Mouse (Mus musculus) common myeloid progenitor, adult 5-6 weeks (primary cell): ENCODE data around the gene B4galnt2. TPM values are rescaled to one million over a fixed set of nuclear protein-coding genes. Genes with fewer than 3 reads are reported as not detected.
A peak's percentile ranks its signal among the peaks of the same experiment; 100 is the strongest.
"Not testable (repeated sequence)": the region's sequence is repeated elsewhere in the genome, so short reads cannot be mapped to it uniquely, and the experiment has no call there.

Source experiments
- ATAC-seq: replicated peaks from 2 replicates; pipeline ENCODE4 v1.8.0; 2016; ENCODE audit warnings: low read depth, mild to moderate bottlenecking, moderate TSS enrichment, inconsistent platforms; ENCODE audit not compliant: poor library complexity, severe bottlenecking
- total RNA-seq: library from RNA; stranded (forward); fragments of 200-1000, 187-1606 nt; gene quantifications from 2 replicates; pipeline ENCODE4 v1.2.3, GENCODE M21; 2017

The B4galnt2 gene
- total RNA-seq = not detected in 2 replicates

DNA sequence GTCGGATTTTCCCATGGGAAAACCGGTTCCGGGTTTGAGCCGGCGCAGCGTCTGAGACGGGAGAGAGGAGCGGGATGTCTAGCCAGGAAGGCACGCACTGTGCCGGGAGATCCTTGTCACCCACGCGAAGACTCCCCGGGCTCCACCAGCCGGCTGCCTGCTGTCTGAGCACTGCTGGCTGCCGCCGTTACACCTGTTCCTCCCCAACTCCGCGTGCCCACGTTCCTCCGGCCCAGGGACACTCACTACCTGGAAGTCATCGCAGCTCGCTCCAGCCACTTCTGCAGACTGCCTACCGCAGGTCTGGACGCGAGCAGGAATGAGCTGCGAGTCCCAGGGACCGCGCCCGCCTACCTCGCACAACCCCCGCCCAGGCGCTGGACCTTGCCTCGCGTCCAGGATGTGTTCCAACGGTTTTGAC lies at the start of gene B4galnt2:
Gene B4galnt2 (minus strand): TSS at position 321 of the 421 bp plus-strand sequence.
- peak; percentile 26; the same call in 1 of the 2 replicates for ATAC-seq

DNA sequence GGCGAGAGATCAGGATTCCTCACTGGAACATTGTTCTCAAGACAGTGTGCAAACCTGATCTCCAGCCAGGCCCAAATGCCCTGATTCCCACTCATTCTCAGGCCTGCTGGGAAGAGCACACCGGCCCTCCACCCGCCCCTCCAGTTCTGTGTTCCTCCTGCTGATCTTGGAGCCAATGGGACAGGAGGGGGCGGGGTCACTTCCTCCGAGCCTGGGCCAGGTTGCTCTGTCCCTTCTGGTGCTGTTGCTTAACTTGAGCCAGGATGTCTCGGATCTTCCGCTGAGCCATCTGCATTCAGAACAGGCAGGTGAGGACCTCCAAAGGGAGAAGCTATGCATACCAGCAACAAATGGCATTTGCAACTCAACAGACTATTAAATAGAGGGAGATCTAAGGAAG lies 48.6 kb upstream of the B4galnt2 start:
- ATAC-seq = no peak

DNA sequence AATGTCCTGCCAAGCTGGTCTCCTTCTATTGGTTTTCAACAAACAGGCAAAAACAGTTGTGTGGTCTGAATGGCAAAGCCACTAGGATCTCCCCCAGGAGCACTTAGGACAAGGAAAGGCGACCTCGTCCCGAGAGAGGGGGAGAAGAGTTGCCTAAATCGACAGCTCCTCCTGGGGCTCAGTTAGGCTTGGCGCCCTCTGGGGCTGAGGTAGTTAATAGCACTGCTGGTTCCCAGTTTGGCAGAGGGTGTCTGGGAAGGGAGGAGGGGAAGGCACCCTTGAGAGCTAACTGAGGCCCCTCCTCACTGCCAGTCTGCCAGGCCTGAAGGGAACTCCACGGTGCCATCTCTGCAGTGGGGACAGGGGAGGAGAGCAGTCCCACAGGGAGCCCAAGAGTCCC lies 44.5 kb upstream of the B4galnt2 start:
- ATAC-seq = no peak

DNA sequence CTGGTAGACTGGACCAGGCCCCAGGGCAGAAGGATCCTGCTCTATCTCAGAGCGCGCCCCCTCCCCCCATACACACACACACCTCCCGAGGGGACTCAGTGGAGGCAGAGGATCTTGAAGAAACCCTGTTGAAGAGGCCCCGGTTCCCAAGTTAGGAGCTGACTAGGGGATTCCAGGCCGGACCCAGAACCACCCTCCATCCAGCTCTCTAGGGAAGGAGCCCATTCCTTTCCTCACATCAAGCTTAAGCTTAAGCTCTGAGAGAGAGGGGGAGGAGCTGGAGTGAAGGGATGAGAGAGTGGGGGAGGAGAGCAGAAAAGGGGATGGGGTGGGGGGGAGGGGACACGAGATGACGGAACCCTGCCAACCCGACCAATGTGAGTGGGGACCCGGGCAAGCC lies 43.6 kb upstream of the B4galnt2 start:
- ATAC-seq = no peak

DNA sequence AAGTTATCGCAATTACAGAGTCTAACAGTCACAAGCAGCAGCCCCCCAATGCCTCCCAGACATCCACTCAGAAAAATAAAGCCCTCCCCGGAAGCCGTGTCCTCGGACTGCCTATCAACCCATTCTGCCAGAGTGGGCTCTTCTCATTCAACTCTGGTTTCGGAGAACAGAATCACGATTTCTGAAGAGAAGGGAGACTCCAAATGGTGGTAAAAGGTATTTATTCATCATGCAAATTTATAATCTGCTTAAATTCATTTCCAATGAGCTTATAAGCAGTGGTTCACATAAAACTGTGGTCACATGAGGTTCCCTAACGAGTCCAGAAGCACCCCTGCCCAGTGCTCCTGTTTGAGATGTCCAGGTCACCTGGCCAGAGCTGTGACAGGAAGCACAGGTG lies 42.7 kb upstream of the B4galnt2 start:
- ATAC-seq = no peak

DNA sequence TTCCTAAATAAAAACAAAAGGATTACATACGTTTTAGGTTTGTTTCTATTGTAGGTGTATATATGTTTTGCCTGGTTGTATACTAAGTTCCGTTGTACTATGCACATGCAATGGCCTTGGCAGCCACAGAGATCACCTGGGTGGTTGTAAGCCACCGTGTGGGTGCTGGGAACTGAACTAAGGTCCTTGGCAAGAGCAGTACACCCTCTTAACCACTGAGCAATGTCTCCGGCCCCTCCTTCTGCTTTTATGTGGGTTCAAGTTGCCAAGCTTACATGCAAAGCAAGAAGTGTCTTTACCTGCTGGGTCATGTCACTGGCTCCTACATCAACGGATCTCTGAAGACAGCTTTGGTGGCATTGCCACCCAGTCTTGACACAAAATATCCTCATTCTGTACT lies 38.6 kb upstream of the B4galnt2 start:
- ATAC-seq = no peak

DNA sequence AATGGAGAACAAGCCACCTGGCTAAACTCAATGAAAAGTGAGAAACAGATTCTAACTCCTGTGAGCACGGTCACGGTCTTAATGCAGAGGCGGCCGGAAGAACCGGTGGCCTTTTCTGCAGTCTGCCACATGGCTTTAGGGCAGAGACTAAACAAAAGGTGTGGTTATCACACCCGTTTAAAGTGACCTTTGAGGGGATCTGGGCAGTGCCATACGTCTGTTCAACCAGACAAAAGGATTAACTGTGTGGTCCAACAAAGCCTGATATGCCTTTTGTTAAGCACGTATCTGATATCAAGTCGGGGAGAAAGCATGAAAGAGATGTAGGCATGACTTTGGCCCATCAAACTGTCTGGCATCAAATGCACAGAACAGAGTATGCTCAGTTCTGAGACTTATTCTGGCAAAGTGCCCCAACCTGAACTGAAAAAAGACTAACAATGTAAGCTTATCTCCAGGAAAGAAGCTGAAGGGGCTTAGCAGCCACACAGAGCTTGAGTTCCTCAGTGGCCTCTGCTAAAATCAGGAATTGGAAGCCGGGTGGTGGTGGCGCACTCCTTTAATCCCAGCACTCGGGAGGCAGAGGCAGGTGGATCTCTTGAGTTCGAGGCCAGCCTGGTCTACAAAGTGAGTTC lies 31.3 kb upstream of the B4galnt2 start:
- no peak for ATAC-seq

DNA sequence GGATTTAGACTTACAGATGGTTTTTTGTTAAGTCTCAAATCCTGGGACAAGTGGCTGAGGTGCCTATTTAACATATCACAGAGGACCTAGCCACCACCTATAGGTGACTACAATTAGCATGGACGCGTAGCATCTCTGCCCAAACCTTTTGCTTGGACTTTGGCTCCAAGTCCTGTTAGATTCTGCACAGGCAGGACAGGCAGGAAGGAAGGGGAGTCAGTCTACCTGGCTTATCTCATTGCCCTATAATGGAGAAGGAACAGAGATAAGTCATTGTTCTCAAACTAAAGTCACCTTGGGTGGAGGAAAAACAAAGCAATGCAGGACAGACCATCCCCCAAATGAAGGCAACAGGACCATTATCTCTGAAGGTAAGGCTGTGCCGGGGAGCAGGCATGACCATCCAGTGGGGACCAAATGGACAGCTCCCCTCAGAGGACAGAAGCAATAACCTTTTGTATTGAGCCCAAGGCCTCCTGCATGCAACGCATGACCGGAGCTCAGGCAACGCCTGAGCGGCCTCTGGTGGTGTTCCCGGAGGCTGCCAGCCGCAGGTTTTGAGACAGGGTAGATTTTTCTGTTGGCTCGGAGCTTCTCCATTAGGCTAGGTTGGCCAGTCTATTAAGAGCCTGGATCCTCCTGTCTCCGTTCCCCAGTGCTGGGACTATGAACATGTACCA lies 25.3 kb upstream of the B4galnt2 start:
- ATAC-seq = no peak

DNA sequence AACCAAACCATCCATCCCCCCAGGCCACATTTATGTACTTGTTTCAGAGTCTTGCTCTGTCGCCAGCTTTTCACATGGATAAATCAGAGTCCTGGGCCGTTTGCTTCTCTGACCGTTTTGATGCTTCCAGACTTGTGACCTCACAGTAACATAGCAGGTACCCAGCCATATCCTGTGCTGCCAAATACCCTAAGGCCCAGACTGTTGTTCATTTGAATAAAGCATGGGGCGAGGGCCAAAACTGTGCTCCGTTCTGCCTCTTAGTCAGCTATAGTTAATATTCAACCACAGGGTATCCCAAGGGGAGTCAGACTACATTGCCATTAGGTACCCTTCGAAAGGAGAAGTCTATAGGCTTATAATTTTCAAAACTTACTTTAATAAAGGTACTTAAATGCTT lies 21.7 kb upstream of the B4galnt2 start:
- no peak for ATAC-seq

DNA sequence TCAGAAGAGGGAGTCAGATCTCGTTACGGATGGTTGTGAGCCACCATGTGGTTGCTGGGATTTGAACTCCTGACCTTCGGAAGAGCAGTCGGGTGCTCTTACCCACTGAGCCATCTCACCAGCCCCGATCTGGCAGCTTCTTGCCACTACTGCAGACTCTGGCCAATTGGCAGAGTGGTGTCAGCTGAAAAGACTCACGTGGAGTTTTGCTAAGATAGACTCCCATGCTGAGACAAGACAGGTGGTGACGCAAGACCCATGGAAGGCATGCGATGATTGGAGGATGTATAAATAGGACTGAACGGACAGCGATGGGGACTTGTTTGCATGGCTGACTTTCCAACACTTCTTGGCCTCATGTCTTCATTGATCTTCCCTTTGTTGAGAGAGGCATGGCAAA lies 17.5 kb upstream of the B4galnt2 start:
- not testable (repeated sequence) for ATAC-seq

DNA sequence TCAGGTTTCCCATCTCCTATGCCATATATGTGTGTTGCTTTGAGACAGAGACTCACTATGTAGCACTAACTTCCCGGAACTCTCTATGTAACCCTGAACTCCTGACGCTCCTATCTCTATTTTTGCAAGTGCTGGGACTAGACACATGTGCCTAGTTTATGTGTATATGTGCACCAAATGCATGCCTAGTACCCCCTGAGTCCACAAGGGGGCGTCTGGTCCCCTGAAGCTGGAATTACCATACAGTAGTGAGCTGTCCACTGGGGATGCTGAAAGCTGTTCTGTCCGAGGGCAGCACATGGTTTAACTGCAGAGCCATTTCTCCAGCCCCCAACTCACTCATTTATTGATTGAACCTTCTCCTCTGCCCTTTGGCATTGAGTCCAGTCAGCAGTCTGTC lies 11.7 kb upstream of the B4galnt2 start:
- no peak for ATAC-seq

DNA sequence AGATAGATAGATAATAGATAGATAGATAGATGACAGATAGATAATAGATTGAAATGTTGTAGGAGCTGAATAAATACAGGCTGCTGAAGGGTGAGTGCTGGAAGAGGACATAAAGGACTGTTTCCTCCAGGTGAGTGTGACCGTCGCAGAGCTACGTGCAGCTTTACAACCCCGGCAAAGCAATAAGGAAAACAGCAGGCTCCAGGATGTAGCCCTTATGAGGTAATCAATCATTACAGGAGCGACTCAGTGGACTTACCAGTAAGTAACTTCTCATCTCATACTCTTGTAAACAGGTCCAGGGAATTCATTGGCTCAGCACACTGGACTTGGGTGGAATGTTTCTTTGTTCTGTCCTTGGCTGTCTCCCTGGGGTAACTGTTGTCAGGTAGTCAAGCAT lies 11.3 kb upstream of the B4galnt2 start:
- ATAC-seq = no peak

DNA sequence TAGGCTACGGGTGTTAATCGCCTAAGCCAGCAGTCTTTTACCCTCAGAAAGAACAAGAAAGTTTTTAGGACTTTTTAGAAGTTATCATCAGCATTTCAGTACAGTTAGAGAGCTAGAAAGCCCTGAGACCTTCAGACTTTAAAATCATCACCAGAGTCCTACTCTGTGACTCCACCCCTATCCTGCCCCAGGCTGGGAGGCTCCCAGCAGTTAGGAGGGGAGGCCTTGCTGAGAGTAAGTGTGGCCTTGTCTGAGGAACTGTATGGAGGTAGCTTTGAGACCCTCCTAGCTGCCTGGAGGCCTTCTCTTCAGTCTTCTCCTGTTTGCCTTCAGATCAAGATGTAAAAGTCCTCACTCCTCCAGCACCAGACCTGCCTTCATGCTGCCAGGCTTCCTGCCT lies 9.5 kb upstream of the B4galnt2 start:
- ATAC-seq = no peak

DNA sequence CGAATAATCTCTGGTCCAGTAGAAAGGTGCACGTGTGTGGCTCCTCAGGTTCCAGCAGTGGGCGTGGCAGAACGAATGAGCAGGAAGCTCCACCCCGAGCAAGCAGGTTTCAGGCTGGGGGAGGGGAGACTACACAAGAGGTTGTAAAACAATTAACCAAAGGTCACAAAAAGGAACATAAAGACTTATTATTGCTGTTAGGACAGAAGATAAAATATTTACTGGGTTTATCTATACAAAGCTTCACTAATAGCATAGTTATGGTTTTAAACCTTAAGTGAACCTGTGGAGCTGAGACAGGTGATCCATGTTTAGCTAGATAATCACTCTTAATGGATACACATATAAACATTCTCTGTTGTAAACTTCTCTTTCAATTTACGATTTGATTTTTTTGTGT lies 8.8 kb upstream of the B4galnt2 start:
- ATAC-seq = not testable (repeated sequence)

DNA sequence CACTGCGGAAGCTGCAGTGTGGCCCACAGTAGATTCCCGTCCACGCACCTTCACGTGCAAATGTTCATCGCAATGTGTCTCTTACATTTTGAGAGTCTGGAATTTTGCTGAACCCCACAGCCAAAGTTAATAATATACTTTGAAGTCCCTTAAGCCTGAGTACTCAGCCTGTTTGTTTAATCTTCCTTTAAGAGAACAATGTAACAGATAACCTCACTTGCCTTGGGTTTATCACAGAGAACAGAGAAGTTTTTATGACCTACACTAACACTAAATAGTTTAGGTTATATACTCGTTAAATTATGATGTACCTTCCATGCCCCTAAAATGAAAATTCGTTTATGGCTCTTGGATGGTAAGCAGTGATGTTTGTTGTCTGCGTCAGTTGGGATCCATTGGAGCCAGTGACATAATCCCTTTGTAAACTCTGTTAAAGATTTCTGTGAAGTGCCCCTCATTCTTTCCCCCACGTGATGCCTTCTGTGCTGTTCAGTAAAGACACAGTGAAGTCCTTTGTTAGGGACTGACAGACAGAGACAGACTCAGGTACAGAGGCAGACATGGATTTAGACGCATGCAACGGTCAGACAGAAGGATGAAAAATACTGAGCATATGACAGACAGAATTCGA lies 7.4 kb upstream of the B4galnt2 start:
- ATAC-seq = no peak

DNA sequence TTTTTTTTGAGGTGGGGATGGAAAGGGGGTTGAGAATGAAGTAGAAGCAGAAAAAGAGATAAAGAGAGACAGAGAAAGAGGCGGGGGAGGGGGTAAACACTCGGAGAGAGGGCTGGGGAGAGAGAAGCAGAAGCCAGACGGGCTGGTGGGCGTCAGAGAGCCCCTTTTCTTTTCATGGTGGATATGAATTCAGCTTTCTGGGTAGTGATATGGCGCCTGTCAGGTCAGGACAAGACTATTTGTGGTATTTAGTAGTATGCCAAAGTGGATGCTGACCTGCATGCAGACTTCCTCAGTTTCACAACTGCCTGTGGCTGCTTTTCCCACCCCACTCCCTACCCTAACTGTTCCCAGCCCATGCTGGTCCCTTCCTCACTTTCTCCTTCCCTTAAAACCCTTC lies 1.7 kb upstream of the B4galnt2 start:
- ATAC-seq = 0 out of 2 replicates have a peak, but pooled peaks have one; percentile 26

DNA sequence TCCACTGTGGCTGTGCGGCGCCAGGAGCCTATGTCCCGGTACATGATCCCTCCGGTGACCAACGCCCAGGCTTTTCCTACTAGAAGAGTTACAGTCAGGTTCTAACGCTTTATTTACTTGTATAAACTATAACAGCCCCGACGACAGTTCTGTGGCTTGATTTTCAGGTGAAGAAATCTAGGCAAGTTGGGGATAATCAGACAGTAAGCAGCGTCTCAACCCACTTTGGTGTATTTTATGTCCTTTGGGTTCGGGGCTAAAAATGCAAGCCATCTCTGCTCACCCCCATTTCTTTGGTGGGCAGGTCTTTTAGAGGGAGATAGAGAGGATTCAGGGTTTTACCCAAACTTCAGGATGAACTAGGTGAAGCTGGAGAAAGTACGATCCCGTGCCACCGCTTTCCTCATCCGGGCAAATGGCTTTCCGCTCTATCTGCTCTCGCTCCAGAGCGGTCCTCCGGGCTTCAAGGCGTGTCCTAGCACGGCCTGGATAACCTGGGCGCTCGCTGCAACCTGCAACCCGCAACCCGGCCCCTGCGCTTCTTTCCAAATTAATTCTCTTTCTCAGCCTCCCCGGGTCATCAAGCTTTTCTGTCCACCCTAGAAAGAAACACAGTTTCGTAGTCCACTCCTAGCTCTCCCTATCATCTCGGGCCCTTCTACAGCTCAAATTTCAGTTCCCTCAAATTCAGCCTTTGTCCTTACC lies 467 bp upstream of the B4galnt2 start:
- no peak; the same call in 1 of the 2 replicates for ATAC-seq

DNA sequence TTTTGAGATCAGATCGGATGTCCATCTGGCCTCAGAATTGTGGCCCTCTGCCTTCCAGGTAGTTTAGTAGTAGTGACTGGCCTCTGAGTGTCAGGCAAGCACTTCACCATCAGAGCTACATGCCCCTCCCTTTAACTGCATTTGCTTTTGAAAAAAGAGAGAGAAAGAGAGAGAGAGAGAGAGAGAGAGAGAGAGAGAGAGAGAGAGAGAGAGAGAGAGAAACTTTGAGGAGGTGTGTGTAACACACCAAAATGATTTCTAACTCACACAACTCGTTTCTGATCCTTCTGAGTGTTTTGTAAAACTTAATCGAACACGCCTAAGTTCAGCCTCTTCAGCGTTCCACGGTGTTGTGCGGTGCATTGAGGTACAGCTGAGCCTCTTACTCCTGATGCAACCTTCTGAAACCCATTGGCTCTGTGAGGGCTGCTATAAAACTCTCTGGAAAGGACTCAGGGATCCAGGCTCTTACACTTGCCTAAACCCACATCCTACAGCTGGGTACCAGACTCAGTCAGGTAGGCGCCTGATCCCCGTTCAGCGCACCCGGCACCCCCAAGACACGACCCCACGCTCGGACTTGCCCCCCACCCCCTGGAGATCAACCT lies 628 bp downstream of the B4galnt2 start:
- ATAC-seq = no peak

DNA sequence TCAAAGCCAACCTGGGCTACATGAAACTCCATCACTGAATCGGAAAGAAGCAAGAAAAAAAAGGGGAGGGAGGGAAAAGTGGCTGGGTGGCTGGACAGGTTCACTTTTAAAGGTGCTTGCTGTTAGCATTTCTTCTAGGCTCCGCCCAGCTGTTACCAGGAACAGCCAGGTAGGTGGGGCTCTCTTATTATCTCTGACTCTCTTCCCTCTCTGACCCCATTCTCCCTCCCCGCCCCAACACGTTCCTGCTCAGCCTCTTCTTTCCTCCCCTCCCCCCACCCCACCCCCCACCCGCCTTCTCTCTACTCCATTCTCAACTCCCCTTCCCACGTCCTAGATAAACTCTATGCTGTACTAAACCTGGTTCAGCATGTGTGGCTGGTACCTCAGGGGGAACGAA lies 3.1 kb downstream of the B4galnt2 start:
- ATAC-seq = no peak

DNA sequence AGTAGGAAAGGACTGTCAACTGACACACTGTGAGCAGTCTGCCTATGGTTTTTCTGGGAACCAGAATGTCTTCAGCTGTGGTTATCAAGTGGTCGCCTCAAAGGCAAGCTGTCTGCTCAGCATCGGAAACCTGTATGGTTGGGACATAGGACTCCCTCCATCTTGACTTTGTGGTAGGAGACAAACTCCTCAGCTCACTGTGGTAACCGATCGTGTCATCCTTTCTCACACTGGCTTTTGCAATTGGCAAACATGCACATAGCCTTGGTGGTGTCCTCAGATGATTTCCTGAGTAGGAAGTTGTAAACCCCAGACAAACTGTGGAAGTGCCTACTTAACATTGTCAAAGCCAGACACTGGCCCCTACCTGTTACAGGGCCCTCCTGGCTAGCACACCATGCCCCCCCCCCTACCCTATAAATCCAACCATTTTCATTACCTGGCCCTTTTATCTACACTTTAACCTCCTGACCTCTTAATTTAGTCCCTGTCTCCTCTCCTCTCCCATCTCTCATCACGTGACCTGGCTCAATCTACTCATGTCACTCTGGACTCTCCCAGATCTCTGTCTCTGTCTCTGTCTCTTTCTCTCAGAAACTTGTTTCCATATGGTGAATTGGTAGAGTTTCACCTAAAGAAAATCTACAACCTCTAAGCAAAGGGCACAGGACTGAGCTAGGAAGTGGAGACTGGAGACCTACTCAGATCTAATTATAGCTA lies 6.7 kb downstream of the B4galnt2 start:
- peak; percentile 74 for ATAC-seq
